Mouse (Mus musculus) G1E (cell line): ENCODE data around the gene Pfdn2. TPM values are rescaled to one million over a fixed set of nuclear protein-coding genes. Genes with fewer than 3 reads are reported as not detected.
"Not testable (repeated sequence)": the region's sequence is repeated elsewhere in the genome, so short reads cannot be mapped to it uniquely, and the experiment has no call there.

Experiments used
- ATAC-seq: 2 replicates; pipeline ENCODE4 v1.8.0; 2016; ENCODE audit warnings: mild to moderate bottlenecking; ENCODE audit not compliant: insufficient number of reproducible peaks, poor library complexity, low FRiP score, severe bottlenecking; ENCODE audit errors: extremely low read depth
- DNase-seq: peaks from one replicate; pipeline ENCODE4 v3.0.0; 2012; ENCODE audit warnings: low spot score
- H3K27me3 ChIP-seq: 2 replicates; pipeline ENCODE4 v1.6.1; 2012; ENCODE audit warnings: mild to moderate bottlenecking, low read length, inconsistent platforms; ENCODE audit not compliant: insufficient read depth
- H3K36me3 ChIP-seq: replicated peaks from 2 replicates; pipeline ENCODE3; 2012; ENCODE audit warnings: mild to moderate bottlenecking, inconsistent platforms
- H3K4me1 ChIP-seq: 2 replicates; pipeline ENCODE4 v1.6.1; 2012; ENCODE audit warnings: low read depth, low read length, inconsistent platforms, mixed read lengths; ENCODE audit not compliant: insufficient read depth
- H3K4me3 ChIP-seq: 2 replicates; pipeline ENCODE4 v1.5.1; 2012; ENCODE audit warnings: low read depth, mild to moderate bottlenecking, inconsistent platforms, low read length, moderate library complexity, mixed read lengths
- H3K9me3 ChIP-seq: replicated peaks from 2 replicates; pipeline ENCODE4 v1.6.1; 2012; ENCODE audit warnings: inconsistent platforms
- CTCF ChIP-seq: IDR thresholded peaks from 2 replicates; pipeline ENCODE4 v1.5.1; 2012; ENCODE audit warnings: low read depth, low read length, inconsistent platforms, mixed read lengths
- GATA1 ChIP-seq: IDR thresholded peaks from 2 replicates; pipeline ENCODE4 v1.6.1; 2012; ENCODE audit warnings: borderline replicate concordance, low read length, inconsistent platforms, mixed read lengths
- GATA2 ChIP-seq: IDR thresholded peaks from 2 replicates; pipeline ENCODE4 v1.6.1; 2012; ENCODE audit warnings: low read depth, low read length, inconsistent platforms, borderline replicate concordance
- POLR2AphosphoS5 ChIP-seq: IDR thresholded peaks from 2 replicates; pipeline ENCODE4 v1.6.1; 2012; ENCODE audit warnings: low read depth, low read length, inconsistent platforms; ENCODE audit not compliant: insufficient replicate concordance
- TAL1 ChIP-seq: conservative IDR thresholded peaks from 2 replicates; pipeline ENCODE4 v1.6.1; 2012; ENCODE audit warnings: low read depth, low read length, inconsistent platforms, mixed read lengths
- polyA plus RNA-seq: library from polyadenylated mRNA; stranded (reverse); fragments of >175 nt; gene quantifications from 2 replicates; pipeline ENCODE4 v1.2.3, GENCODE M21; 2012
- total RNA-seq, 2 experiments: library from RNA; stranded (forward) in 1 of 2; stranded (reverse) in 1 of 2; fragments of 200-1000 nt in 1 of 2; fragments of >200 nt in 1 of 2; fragmentation: Nextera tagmentation in 1 of 2; gene quantifications; 2 replicates each; pipeline ENCODE4 v1.2.3; 2014 to 2017

The Pfdn2 gene
- 32.4 and 47.3 TPM in 2 replicates for total RNA-seq (2014; fragmentation: Nextera tagmentation)
- 19.6 and 22.3 TPM in 2 replicates for total RNA-seq (2017)
- polyA plus RNA-seq = 16.9 and 20.1 TPM in 2 replicates

- Histone ChIP-seq H3K27me3 (no peaks in the 10 kb centered on the region), H3K36me3 (peaks cover 71% of the 10 kb centered on the region), H3K4me3 (peak within 1 kb of the TSS; percentile 81), H3K4me1 (peaks cover 47% of the 10 kb centered on the region), H3K9me3 (no peaks in the 10 kb centered on the region)
- TF ChIP-seq CTCF = no peak
- TF ChIP-seq POLR2AphosphoS5 = no peak
- TF ChIP-seq TAL1 = no peak
- TF ChIP-seq GATA1 = no peak
- TF ChIP-seq GATA2 = no peak
- DNase-seq (peak; percentile 82), ATAC-seq (peak; percentile 88)
Observed at GRCm38 (mm10) chr1:171345225-171346094, at the start of gene Pfdn2, which contains the start of gene Nit1. Pfdn2 (plus strand) TSS chr1:171345670. Nit1 (minus strand) TSS chr1:171345646.

GRCm38 (mm10) chr1:171298226-171298625 lies 47.2 kb upstream of the Pfdn2 start:
- no peak for TF ChIP-seq GATA1
- TF ChIP-seq CTCF = no peak
- TF ChIP-seq POLR2AphosphoS5 = no peak
- no peak for TF ChIP-seq GATA2
- TF ChIP-seq TAL1 = no peak
- Histone ChIP-seq H3K4me1 (peaks cover 11% of the 10 kb centered on the region), H3K4me3 (no peak overlapping the region), H3K9me3 (no peaks in the 10 kb centered on the region), H3K36me3 (no peaks in the 10 kb centered on the region), H3K27me3 (no peaks in the 10 kb centered on the region)
- DNase-seq (no peak), ATAC-seq (no peak)

GRCm38 (mm10) chr1:171306157-171306556 lies 39.3 kb upstream of the Pfdn2 start:
- not testable (repeated sequence) for H3K9me3 ChIP-seq, H3K4me1 ChIP-seq, DNase-seq, ATAC-seq, H3K36me3 ChIP-seq, H3K4me3 ChIP-seq
- H3K27me3 ChIP-seq = peaks cover 12% of the 10 kb centered on the region

- no peak overlapping the region for H3K4me3 ChIP-seq
- H3K27me3 ChIP-seq = peaks cover 12% of the 10 kb centered on the region
- no peak for TF ChIP-seq TAL1
- TF ChIP-seq GATA2 = no peak
- TF ChIP-seq GATA1 = no peak
- no peak for TF ChIP-seq CTCF
- no peak for TF ChIP-seq POLR2AphosphoS5
- no peaks in the 10 kb centered on the region for H3K4me1 ChIP-seq
- DNase-seq = no peak
- no peaks in the 10 kb centered on the region for H3K9me3 ChIP-seq
- ATAC-seq = no peak
- H3K36me3 ChIP-seq = no peaks in the 10 kb centered on the region
Observed at GRCm38 (mm10) chr1:171309321-171309720, 36.1 kb upstream of the Pfdn2 start.

GRCm38 (mm10) chr1:171319748-171320147 lies 25.7 kb upstream of the Pfdn2 start:
- Histone ChIP-seq H3K4me1 (peaks cover 5% of the 10 kb centered on the region), H3K27me3 (no peaks in the 10 kb centered on the region), H3K36me3 (peaks cover 27% of the 10 kb centered on the region), H3K4me3 (no peak overlapping the region), H3K9me3 (no peaks in the 10 kb centered on the region)
- DNase-seq (no peak), ATAC-seq (no peak)
- no peak for TF ChIP-seq TAL1
- no peak for TF ChIP-seq GATA2
- TF ChIP-seq CTCF = no peak
- TF ChIP-seq GATA1 = no peak
- TF ChIP-seq POLR2AphosphoS5 = no peak

- no peak for ATAC-seq
- TF ChIP-seq GATA2 (no peak), GATA1 (no peak), POLR2AphosphoS5 (no peak), CTCF (no peak), TAL1 (no peak)
- Histone ChIP-seq H3K4me1 (peaks cover 9% of the 10 kb centered on the region), H3K4me3 (no peak overlapping the region), H3K36me3 (peaks cover 31% of the 10 kb centered on the region), H3K27me3 (no peaks in the 10 kb centered on the region), H3K9me3 (no peaks in the 10 kb centered on the region)
- no peak for DNase-seq
Observed at GRCm38 (mm10) chr1:171320151-171320550, 25.3 kb upstream of the Pfdn2 start.

- no peak overlapping the region for H3K4me3 ChIP-seq
- H3K4me1 ChIP-seq = peaks cover 20% of the 10 kb centered on the region
- no peaks in the 10 kb centered on the region for H3K9me3 ChIP-seq
- H3K36me3 ChIP-seq = peaks cover 43% of the 10 kb centered on the region
- H3K27me3 ChIP-seq = no peaks in the 10 kb centered on the region
- no peak for TF ChIP-seq GATA1
- no peak for TF ChIP-seq POLR2AphosphoS5
- TF ChIP-seq GATA2 = no peak
- no peak for TF ChIP-seq TAL1
- no peak for TF ChIP-seq CTCF
- ATAC-seq = peak; percentile 28; the same call in 1 of the 2 replicates
- no peak for DNase-seq
Observed at GRCm38 (mm10) chr1:171321415-171321814, 24.1 kb upstream of the Pfdn2 start.
